ENCODE assay signal across 8 mouse cellular contexts in genomic region chr11:72440965-72441664, GRCm38 (mm10). TPM values are rescaled to one million over a fixed set of nuclear protein-coding genes. Genes with fewer than 3 reads are reported as not detected.
DNase-seq lines count a peak whose midpoint lies in the region; ATAC-seq and TF ChIP-seq lines count a peak whose summit lies in the region.

Gene Mybbp1a, plus strand, starts transcription at chr11:72441355.

- peak within 1 kb of the TSS; percentile 96 for H3K4me3 ChIP-seq in ES-Bruce4 (ENCODE audit: low read depth, low read length)
- peak within 1 kb of the TSS; percentile 68 for H3K4me3 ChIP-seq in forebrain, embryonic 14.5 days (ENCODE audit: low read depth, low read length)
- peak within 1 kb of the TSS; percentile 94 for H3K4me3 ChIP-seq in neural tube, embryonic 15.5 days (replicated peaks)

- no peaks in the 10 kb centered on the region for H3K4me1 ChIP-seq in ES-Bruce4 (ENCODE audit: control insufficient read depth, insufficient read depth, low read length)
- H3K4me1 ChIP-seq in forebrain, embryonic 14.5 days (ENCODE audit: control insufficient read depth, insufficient read depth, low read length), result peaks cover 6% of the 10 kb centered on the region
- H3K4me1 ChIP-seq in neural tube, embryonic 15.5 days, result peaks cover 19% of the 10 kb centered on the region

- intact Hi-C loops in heart, postnatal 14 days (cut with DNase I), result no loop called here

- peak within 1 kb of the TSS; percentile 84 for H3K4me2 ChIP-seq in forebrain, embryonic 14.5 days (ENCODE audit: low read length)
- H3K4me2 ChIP-seq in neural tube, embryonic 15.5 days, result peak within 1 kb of the TSS; percentile 77

- peak; percentile 87 for ATAC-seq in cerebellum, adult (ENCODE audit: insufficient number of reproducible peaks, low FRiP score, low TSS enrichment)
- ATAC-seq in forebrain, embryonic 14.5 days, result peak; percentile 95
- peak; percentile 96 for ATAC-seq in neural tube, embryonic 15.5 days (ENCODE audit: low FRiP score)

- no peaks in the 10 kb centered on the region for H3K9me3 ChIP-seq in ES-Bruce4 (replicated peaks; ENCODE audit: control insufficient read depth, insufficient read depth, low read length, poor library complexity, severe bottlenecking)
- H3K9me3 ChIP-seq in forebrain, embryonic 14.5 days (replicated peaks; ENCODE audit: control insufficient read depth, low read length), result no peaks in the 10 kb centered on the region
- no peaks in the 10 kb centered on the region for H3K9me3 ChIP-seq in neural tube, embryonic 15.5 days (replicated peaks)

- no peak for TF ChIP-seq CTCF in ES-Bruce4 (IDR thresholded peaks at IDR 0.05; ENCODE audit: low read depth, low read length)

- H3K36me3 ChIP-seq in ES-Bruce4 (ENCODE audit: control insufficient read depth, insufficient read depth, low read length, poor library complexity, severe bottlenecking), result peaks cover 40% of the 10 kb centered on the region
- H3K36me3 ChIP-seq in forebrain, embryonic 14.5 days (ENCODE audit: control insufficient read depth, insufficient read depth, low read length), result peaks cover 39% of the 10 kb centered on the region
- H3K36me3 ChIP-seq in neural tube, embryonic 15.5 days, result peaks cover 38% of the 10 kb centered on the region

- no peaks in the 10 kb centered on the region for H3K27me3 ChIP-seq in ES-Bruce4 (ENCODE audit: control insufficient read depth, insufficient read depth, low read length, poor library complexity, severe bottlenecking)
- no peaks in the 10 kb centered on the region for H3K27me3 ChIP-seq in forebrain, embryonic 14.5 days (replicated peaks; ENCODE audit: control insufficient read depth, insufficient read depth, low read length)
- H3K27me3 ChIP-seq in neural tube, embryonic 15.5 days (replicated peaks), result no peaks in the 10 kb centered on the region

- peak within 1 kb of the TSS; percentile 89 for H3K9ac ChIP-seq in ES-Bruce4 (ENCODE audit: low read depth, poor library complexity, severe bottlenecking)
- H3K9ac ChIP-seq in forebrain, embryonic 14.5 days (ENCODE audit: low read length), result peak within 1 kb of the TSS; percentile 80
- peak within 1 kb of the TSS; percentile 85 for H3K9ac ChIP-seq in neural tube, embryonic 15.5 days (replicated peaks)

- peak; percentile 98 for DNase-seq in forebrain, embryonic 14.5 days (ENCODE audit: low spot score)
- peak; percentile 98 to 99 for DNase-seq in heart, postnatal 14 days
- peak; percentile 98 for DNase-seq in layer of hippocampus, adult 11-12 months (ENCODE audit: low spot score)
- peak; percentile 98 for DNase-seq in lung, adult 18-20 months
- DNase-seq in testis, postnatal 14 days (ENCODE audit: low spot score), result peak; percentile 97

- H3K27ac ChIP-seq in ES-Bruce4 (ENCODE audit: insufficient read depth, low read length), result peak within 1 kb of the TSS; percentile 7
- H3K27ac ChIP-seq in forebrain, embryonic 14.5 days (ENCODE audit: low read depth, low read length), result peak within 1 kb of the TSS; percentile 92
- H3K27ac ChIP-seq in neural tube, embryonic 15.5 days (replicated peaks), result peak within 1 kb of the TSS; percentile 94

- peak; percentile 77 for TF ChIP-seq POLR2A in ES-Bruce4 (IDR thresholded peaks at IDR 0.05; ENCODE audit: insufficient read depth, low read length)

- TF ChIP-seq EP300 in ES-Bruce4 (IDR thresholded peaks at IDR 0.05; ENCODE audit: insufficient read depth, low read depth, low read length), result no peak

- WGBS in forebrain, embryonic 14.5 days, result under 1% methylated on average over 46 of the region's 46 CpGs
- WGBS in neural tube, embryonic 15.5 days, result under 1% methylated on average over 46 of the region's 46 CpGs

RNA-seq across cellular contexts. Expression of gene Mybbp1a, which starts in this region (rescaled TPM):
- polyA plus RNA-seq in ES-Bruce4 (2011; ENCODE audit: insufficient read depth, insufficient read length, low read depth, missing spikeins), result 296 and 298 TPM in 2 replicates
- polyA plus RNA-seq in forebrain, embryonic 14.5 days (2014; fragmentation: Nextera tagmentation; extraction: Ambion mirVana), result 80.5 and 82.1 TPM in 2 replicates
- 10 to 100 TPM; 38.0 to 38.4 TPM for total RNA-seq in heart, postnatal 14 days (2021)
- 63.1 and 82.7 TPM in 2 replicates for polyA plus RNA-seq in neural tube, embryonic 15.5 days (2015; fragmentation: Nextera tagmentation; extraction: Ambion mirVana)

Comparison
In these comparisons a context has a peak if more than half of its experiments do, and no peak if none do; other contexts are left out.
1. Peak in every context shown above with its lines: DNase-seq, ATAC-seq, H3K4me3 ChIP-seq and H3K27ac ChIP-seq.
2. H3K27ac ChIP-seq: peak in every context shown above with its lines; median percentile 94 in neural tube, embryonic 15.5 days; 92 in forebrain, embryonic 14.5 days; 7 in ES-Bruce4.